In the genomic region with DNA sequence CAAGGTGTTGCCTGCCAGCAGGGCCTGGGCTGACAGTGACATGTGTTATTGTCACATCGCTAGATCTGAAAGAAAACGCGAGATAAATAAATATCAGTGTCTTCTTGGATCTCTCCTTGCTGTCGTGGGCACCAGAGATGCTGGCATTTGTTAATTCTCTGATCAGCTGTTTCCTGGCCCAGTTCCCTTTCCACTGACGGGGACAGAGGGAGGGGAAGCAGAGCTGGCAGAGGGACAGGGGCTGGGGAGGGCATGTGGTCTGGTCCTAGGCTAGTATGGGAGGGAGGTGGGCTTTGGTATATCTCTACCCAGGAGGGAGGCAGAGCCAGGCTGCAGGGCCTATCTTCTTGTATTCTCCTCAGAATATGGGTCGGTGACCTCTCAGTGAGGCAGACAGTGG, we compare ENCODE assay signal across 12 mouse cellular contexts.
"Had no signal": no experiment of that assay in that cellular context is flagged by ENCODE, and none has a peak within 500 bp of the region (broad histone marks: within the 10 kb centered on the region; RNA-seq: fewer than 3 reads in every experiment).

No protein-coding gene starts in this region.

- H3K9ac ChIP-seq: liver, embryonic 15.5 days had no signal

- H3K9me3 ChIP-seq: limb, embryonic 10.5 days; liver, embryonic 15.5 days had no signal

- H3K4me2 ChIP-seq: liver, embryonic 11.5 days; liver, embryonic 15.5 days had no signal

- ATAC-seq: lung, postnatal 0 days; midbrain, embryonic 16.5 days had no signal

- H3K4me1 ChIP-seq: liver, embryonic 15.5 days had no signal

- H3K27ac ChIP-seq: layer of hippocampus, adult 2 months; limb, embryonic 10.5 days; liver, embryonic 15.5 days; stomach, postnatal 0 days had no signal

- H3K4me3 ChIP-seq: layer of hippocampus, adult 2 months; limb, embryonic 10.5 days; liver, embryonic 15.5 days had no signal

- DNase-seq: kidney, postnatal 10 days; kidney, postnatal 4 days; lung, adult 2 months; lung, postnatal 36 days; thymus, postnatal 4 days had no signal

- H3K27me3 ChIP-seq: liver, embryonic 15.5 days had no signal

- H3K36me3 ChIP-seq: limb, embryonic 10.5 days; liver, embryonic 15.5 days had no signal
